Mouse (Mus musculus) MEL (cell line): ENCODE results near the gene Clptm1. TPM values are rescaled to one million over a fixed set of nuclear protein-coding genes. Genes with fewer than 3 reads are reported as not detected.

Source experiments
- DNase-seq: peaks from one replicate; pipeline ENCODE4 v3.0.0; 2011; ENCODE audit warnings: low read depth, low spot score
- H3K27ac ChIP-seq: 2 replicates; pipeline ENCODE4 v1.5.1; 2012; ENCODE audit warnings: low read depth, mild to moderate bottlenecking, control low read depth, low read length, moderate library complexity; ENCODE audit not compliant: control insufficient read depth
- H3K27me3 ChIP-seq, 2 experiments: fragments of 150-350 bp in 1 of 2; sonication (generic) in 1 of 2; 2 replicates each; pipeline ENCODE4 v1.6.1; 2012; ENCODE audit warnings: low read length in 2 of 2, mild to moderate bottlenecking in 2 of 2, improper control_type of control experiment in 1 of 2, moderate library complexity in 1 of 2; ENCODE audit not compliant: insufficient read depth in 2 of 2, control insufficient read depth in 1 of 2
- H3K36me3 ChIP-seq, 2 experiments: 2 replicates each; pipeline ENCODE4 v1.6.1; 2012 to 2014; ENCODE audit warnings: low read length in 2 of 2, improper control_type of control experiment in 1 of 2, inconsistent platforms in 1 of 2, mild to moderate bottlenecking in 1 of 2; ENCODE audit not compliant: insufficient read depth in 2 of 2, control insufficient read depth in 1 of 2
- H3K4me1 ChIP-seq, 2 experiments: fragments of 150-350 bp in 1 of 2; sonication (generic) in 1 of 2; 2 replicates each; pipeline ENCODE4 v1.6.1; 2012; ENCODE audit warnings: low read length in 2 of 2, improper control_type of control experiment in 1 of 2, mild to moderate bottlenecking in 1 of 2; ENCODE audit not compliant: insufficient read depth in 2 of 2, control insufficient read depth in 1 of 2
- H3K4me3 ChIP-seq, 2 experiments: fragments of 150-350 bp in 1 of 2; sonication (generic) in 1 of 2; 2 replicates each; pipeline ENCODE4 v1.5.1; 2012; ENCODE audit warnings: low read depth in 2 of 2, low read length in 2 of 2, mild to moderate bottlenecking in 2 of 2, moderate library complexity in 2 of 2, control low read depth in 1 of 2, improper control_type of control experiment in 1 of 2; ENCODE audit not compliant: control insufficient read depth in 1 of 2, insufficient read depth in 1 of 2
- H3K79me2 ChIP-seq: 2 replicates; pipeline ENCODE4 v1.6.1; 2012; ENCODE audit warnings: mild to moderate bottlenecking, low read length, moderate library complexity; ENCODE audit not compliant: control insufficient read depth, poor library complexity, insufficient read depth
- H3K9ac ChIP-seq: 2 replicates; pipeline ENCODE4 v1.6.1; 2012; ENCODE audit warnings: low read depth, mild to moderate bottlenecking, control low read depth, low read length, moderate library complexity; ENCODE audit not compliant: control insufficient read depth, poor library complexity, severe bottlenecking
- H3K9me3 ChIP-seq: fragments of 150-350 bp; sonication (generic); replicated peaks from 2 replicates; pipeline ENCODE4 v1.6.1; 2012; ENCODE audit warnings: mild to moderate bottlenecking, low read length, improper control_type of control experiment, moderate library complexity; ENCODE audit not compliant: insufficient read depth
- BHLHE40 ChIP-seq: IDR thresholded peaks from 2 replicates; pipeline ENCODE4 v1.6.1; 2012; ENCODE audit warnings: low read depth, mild to moderate bottlenecking, inconsistent platforms, low read length, improper control_type of control experiment, borderline replicate concordance
- CHD2 ChIP-seq: IDR thresholded peaks from 2 replicates; pipeline ENCODE4 v1.6.1; 2011; ENCODE audit warnings: low read length, improper control_type of control experiment
- E2F4 ChIP-seq: IDR thresholded peaks from 2 replicates; pipeline ENCODE4 v1.6.1; 2011; ENCODE audit warnings: low read depth, low read length, improper control_type of control experiment, borderline replicate concordance
- ELF1 ChIP-seq: IDR thresholded peaks from 2 replicates; pipeline ENCODE4 v1.6.1; 2014; ENCODE audit warnings: low read depth, mild to moderate bottlenecking, inconsistent platforms, low read length, improper control_type of control experiment, moderate library complexity
- GABPA ChIP-seq: IDR thresholded peaks from 2 replicates; pipeline ENCODE4 v1.6.1; 2012; ENCODE audit warnings: low read depth, mild to moderate bottlenecking, inconsistent platforms, low read length, improper control_type of control experiment, moderate library complexity
- GATA1 ChIP-seq: IDR thresholded peaks from 2 replicates; pipeline ENCODE4 v1.6.1; 2011; ENCODE audit warnings: low read depth, low read length, improper control_type of control experiment
- JUND ChIP-seq: IDR thresholded peaks from 2 replicates; pipeline ENCODE4 v1.6.1; 2011; ENCODE audit warnings: low read depth, mild to moderate bottlenecking, improper control_type of control experiment, low read length
- MAZ ChIP-seq: IDR thresholded peaks from 2 replicates; pipeline ENCODE4 v1.6.1; 2012; ENCODE audit warnings: low read depth, mild to moderate bottlenecking, inconsistent platforms, low read length, improper control_type of control experiment
- MEF2A ChIP-seq: IDR thresholded peaks from 2 replicates; pipeline ENCODE4 v1.6.1; 2014; ENCODE audit warnings: low read depth, mild to moderate bottlenecking, inconsistent platforms, low read length, improper control_type of control experiment; ENCODE audit not compliant: poor library complexity, insufficient replicate concordance, severe bottlenecking; ENCODE audit errors: extremely low read depth
- MXI1 ChIP-seq: IDR thresholded peaks from 2 replicates; pipeline ENCODE4 v1.6.1; 2011; ENCODE audit warnings: mild to moderate bottlenecking, low read depth, low read length, improper control_type of control experiment
- MYB ChIP-seq: IDR thresholded peaks from 2 replicates; pipeline ENCODE4 v1.6.1; 2011; ENCODE audit warnings: mild to moderate bottlenecking, low read depth, low read length, improper control_type of control experiment
- MYC ChIP-seq: IDR thresholded peaks from 2 replicates; pipeline ENCODE4 v1.6.1; 2011; ENCODE audit warnings: low read depth, mild to moderate bottlenecking, low read length, improper control_type of control experiment, moderate library complexity
- POLR2AphosphoS5 ChIP-seq: IDR thresholded peaks from 2 replicates; pipeline ENCODE4 v1.6.1; 2012; ENCODE audit warnings: low read depth, borderline replicate concordance, mild to moderate bottlenecking, inconsistent platforms, low read length, moderate library complexity, mixed read lengths
- RAD21 ChIP-seq: IDR thresholded peaks from 2 replicates; pipeline ENCODE4 v1.6.1; 2011; ENCODE audit warnings: mild to moderate bottlenecking, low read depth, low read length, improper control_type of control experiment
- SMC3 ChIP-seq: IDR thresholded peaks from 2 replicates; pipeline ENCODE4 v1.6.1; 2011; ENCODE audit warnings: low read depth, low read length, improper control_type of control experiment
- TCF12 ChIP-seq: IDR thresholded peaks from 2 replicates; pipeline ENCODE4 v1.6.1; 2014; ENCODE audit warnings: low read depth, mild to moderate bottlenecking, inconsistent platforms, low read length, improper control_type of control experiment, moderate library complexity
- UBTF ChIP-seq: IDR thresholded peaks from 2 replicates; pipeline ENCODE4 v1.6.1; 2012; ENCODE audit warnings: low read depth, mild to moderate bottlenecking, inconsistent platforms, low read length, improper control_type of control experiment, moderate library complexity, borderline replicate concordance; ENCODE audit not compliant: insufficient read depth
- USF2 ChIP-seq, 2 experiments: IDR thresholded peaks; 2 replicates each; pipeline ENCODE4 v1.6.1; 2011 to 2012; ENCODE audit warnings: improper control_type of control experiment in 2 of 2, low read length in 2 of 2, borderline replicate concordance in 1 of 2, inconsistent platforms in 1 of 2, low read depth in 1 of 2, mild to moderate bottlenecking in 1 of 2; ENCODE audit not compliant: insufficient read depth in 1 of 2
- ZC3H11A ChIP-seq: IDR thresholded peaks from 2 replicates; pipeline ENCODE4 v1.6.1; 2012; ENCODE audit warnings: low read depth, mild to moderate bottlenecking, inconsistent platforms, low read length, improper control_type of control experiment
- ZNF384 ChIP-seq: IDR thresholded peaks from 2 replicates; pipeline ENCODE4 v1.6.1; 2012; ENCODE audit warnings: low read depth, mild to moderate bottlenecking, inconsistent platforms, low read length, improper control_type of control experiment
- polyA plus RNA-seq, 2 experiments: library from polyadenylated mRNA; stranded (reverse) in 1 of 2; unstranded in 1 of 2; fragments of >175 nt in 1 of 2; fragments of >200 nt in 1 of 2; gene quantifications; 2 replicates each; pipeline versions ENCODE4 v1.2.1 to v1.2.4; 2012; ENCODE audit warnings: low replicate concordance in 2 of 2, low read depth in 1 of 2; ENCODE audit not compliant: insufficient read length in 2 of 2, insufficient read depth in 1 of 2, missing spikeins in 1 of 2
- total RNA-seq: library from RNA; depleted of rRNA; stranded (reverse); fragments of 300-350 nt; gene quantifications from 2 replicates; pipeline ENCODE4 v1.2.3, GENCODE M21; 2012

Clptm1 gene
- total and polyA plus RNA-seq, 3 experiments, result 58.5 to 102 (median 62.4) TPM

DNA sequence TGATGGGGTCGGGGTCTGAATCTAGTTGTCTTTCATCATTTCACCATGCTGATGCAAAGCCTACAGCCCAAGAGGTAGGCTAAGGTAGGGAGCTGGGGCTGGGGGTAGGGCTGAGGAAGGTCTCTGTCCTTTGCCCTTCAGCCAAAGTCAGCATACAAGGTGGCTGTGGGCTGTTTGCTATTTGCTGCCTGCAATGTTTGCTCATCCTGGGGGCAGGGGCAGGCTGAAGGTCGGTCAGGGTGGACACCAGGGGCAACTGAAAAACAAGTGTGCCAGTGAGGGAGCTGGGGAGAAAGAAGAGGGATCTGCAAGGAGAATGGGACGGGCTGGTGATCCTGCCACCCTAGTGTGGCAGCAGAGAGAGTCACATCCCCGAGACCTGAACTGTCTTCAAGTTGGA lies 20.5 kb upstream of the Clptm1 start:
- Histone ChIP-seq H3K79me2 (no peaks in the 10 kb centered on the region), H3K4me3 (no peak overlapping the region), H3K36me3 (peaks cover 0 to 7% of the 10 kb centered on the region in 2 experiments; a peak in 2 of 4 replicates)
- no peak for TF ChIP-seq ELF1
- TF ChIP-seq RAD21, result no peak
- no peak for TF ChIP-seq BHLHE40
- TF ChIP-seq MXI1, result no peak
- TF ChIP-seq MYB, result no peak
- TF ChIP-seq GATA1, result no peak
- no peak for TF ChIP-seq MYC
- TF ChIP-seq, all 39 proteins: peak for 0
- no peak overlapping the region for H3K9ac ChIP-seq
- H3K27ac ChIP-seq, result no peak overlapping the region
- H3K4me1 ChIP-seq, result peaks cover 0 to 10% of the 10 kb centered on the region in 2 experiments; a peak in 2 of 4 replicates
- H3K9me3 ChIP-seq, result no peaks in the 10 kb centered on the region
- DNase-seq, result no peak
- H3K27me3 ChIP-seq, result no peaks in the 10 kb centered on the region

GRCm38 (mm10) chr7:19683771-19684201 lies 19.0 kb upstream of the Clptm1 start:
- Histone ChIP-seq H3K27me3 (no peaks in the 10 kb centered on the region), H3K79me2 (no peaks in the 10 kb centered on the region), H3K36me3 (peaks cover 0 to 7% of the 10 kb centered on the region in 2 experiments; a peak in 2 of 4 replicates), H3K9me3 (no peaks in the 10 kb centered on the region), H3K9ac (no peak overlapping the region), H3K4me1 (peaks cover 0 to 10% of the 10 kb centered on the region in 2 experiments; a peak in 2 of 4 replicates), H3K4me3 (no peak overlapping the region), H3K27ac (no peak overlapping the region)
- TF ChIP-seq GATA1 (no peak), MYB (no peak), MEF2A (no peak), TCF12 (no peak), MYC (no peak), MXI1 (no peak), ELF1 (no peak), ZNF384 (no peak), USF2 (IDR thresholded peaks at IDR 0.05; ENCODE audit: borderline replicate concordance in 1 of 2, insufficient read depth in 1 of 2, low read depth in 1 of 2, low read length in 2 of 2) (no peak), ZC3H11A (no peak), MAZ (no peak), BHLHE40 (no peak), GABPA (no peak), POLR2AphosphoS5 (no peak), E2F4 (no peak), SMC3 (no peak), UBTF (no peak), CHD2 (no peak), JUND (no peak)
- no peak for DNase-seq
